Mouse (Mus musculus) midbrain, embryonic 12.5 days (tissue): ENCODE data around the gene Clec1b. TPM values are rescaled to one million over a fixed set of nuclear protein-coding genes. Genes with fewer than 3 reads are reported as not detected.

Source experiments
- polyA plus RNA-seq: library from polyadenylated mRNA; unstranded; fragments of >200 nt; fragmentation: Nextera tagmentation; extraction: Ambion mirVana; gene quantifications from 2 replicates; pipeline ENCODE4 v1.2.1, GENCODE M21; 2016

Gene Clec1b
- polyA plus RNA-seq, 1 experiment from 2014 or later = 9.0 TPM

Other genes with a start within 250 kb of the Clec1b start
- gene Clec2d, start 216.7 kb upstream of the Clec1b start, polyA plus RNA-seq = 0.14 TPM in 1 of 2 replicates, not detected in the other
- not detected in 2 replicates for gene Cd69, start 121.9 kb upstream of the Clec1b start, polyA plus RNA-seq
- not detected in 2 replicates for gene 4922502D21Rik, start 65.5 kb upstream of the Clec1b start, polyA plus RNA-seq
- gene Clec12a, start 54.6 kb upstream of the Clec1b start, polyA plus RNA-seq = 0.14 and 0.21 TPM in 2 replicates
- gene Clec12b, start 11.4 kb upstream of the Clec1b start, polyA plus RNA-seq = not detected in 2 replicates
- gene Clec9a, start 11.6 kb downstream of the Clec1b start, polyA plus RNA-seq = 0.17 and 0.22 TPM in 2 replicates
- gene Clec1a, start 54.7 kb downstream of the Clec1b start, polyA plus RNA-seq = 0.86 and 1.3 TPM in 2 replicates
- gene Olr1, start 109.9 kb downstream of the Clec1b start, polyA plus RNA-seq = 0.06 and 0.07 TPM in 2 replicates
- gene Tmem52b, start 115.3 kb downstream of the Clec1b start, polyA plus RNA-seq = not detected in 2 replicates
- 94.3 and 96.6 TPM in 2 replicates for gene Gabarapl1, start 135.9 kb downstream of the Clec1b start, polyA plus RNA-seq
- gene Klre1, start 180.6 kb downstream of the Clec1b start, polyA plus RNA-seq = not detected in 2 replicates
- 0.47 TPM in 1 of 2 replicates, not detected in the other for gene Klrd1, start 194.5 kb downstream of the Clec1b start, polyA plus RNA-seq
- gene Klrk1, start 226.6 kb downstream of the Clec1b start, polyA plus RNA-seq = 0.32 and 0.34 TPM in 2 replicates
- gene Klrc3, start 246.0 kb downstream of the Clec1b start, polyA plus RNA-seq = not detected in 2 replicates